Mouse (Mus musculus): ENCODE measurements at regions not wholly inside any gene's neighbourhood (a gene's known extent, or its start where the extent isn't known, plus 50 kb on each side); places are given as distances from the start of the nearest gene placed in this dataset.

DNA sequence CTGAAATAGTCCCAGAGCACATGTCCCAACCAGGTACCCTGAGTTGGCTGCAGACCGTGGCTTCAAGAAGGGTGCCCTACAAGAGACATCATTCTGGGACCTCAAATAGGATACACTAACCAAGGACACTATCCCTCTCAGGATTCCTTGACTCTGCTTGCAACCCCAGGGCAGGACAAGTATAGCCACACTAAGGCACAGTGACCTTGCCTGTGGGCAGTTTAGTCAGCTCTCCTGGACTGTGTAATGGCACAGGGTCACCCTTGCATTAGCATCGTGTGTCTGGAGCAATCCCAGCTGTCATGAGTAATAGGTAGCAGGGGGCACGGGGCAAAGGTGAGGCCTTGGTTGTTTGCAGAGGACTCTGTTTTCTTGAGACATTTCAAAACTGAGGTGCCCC, 260.9 kb upstream of the Cdh4 start:
- no peak for TF ChIP-seq KAT2A (IDR thresholded peaks at IDR 0.05; ENCODE audit: insufficient replicate concordance, low read length)
- TF ChIP-seq ZKSCAN1 (IDR thresholded peaks at IDR 0.05; ENCODE audit: borderline replicate concordance, low read depth, low read length): no peak
- no peak for TF ChIP-seq CTCF (conservative IDR thresholded peaks at IDR 0.05 in 1 of 2, IDR thresholded peaks at IDR 0.05 in 1 of 2; ENCODE audit: low read depth in 2 of 2, low read length in 2 of 2)
- no peak for TF ChIP-seq UBTF (IDR thresholded peaks at IDR 0.05; ENCODE audit: low read depth, low read length)
- no peak for TF ChIP-seq POLR2A (IDR thresholded peaks at IDR 0.05; ENCODE audit: low read depth, low read length)
